Comparison of ENCODE assay signal across 9 mouse cellular contexts in the genomic region with DNA sequence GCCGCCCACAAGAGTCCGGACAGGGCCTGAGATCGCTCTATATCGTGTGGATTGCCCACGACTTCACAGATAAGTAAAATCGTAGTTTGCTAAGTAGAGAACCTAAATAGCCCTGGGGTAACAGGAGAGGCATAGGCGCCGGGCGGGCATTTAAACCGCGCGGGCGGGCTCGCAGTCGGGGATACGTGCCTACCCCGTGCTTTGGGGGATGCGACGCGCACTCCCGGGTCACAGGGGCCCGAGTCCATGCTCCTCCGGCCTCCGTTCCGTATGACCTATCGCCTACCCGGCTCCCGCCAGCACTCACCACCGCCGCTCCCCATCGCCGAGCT. TPM values are rescaled to one million over a fixed set of nuclear protein-coding genes. Genes with fewer than 3 reads are reported as not detected.
DNase-seq lines count a peak whose midpoint lies in the region; ATAC-seq and TF ChIP-seq lines count a peak whose summit lies in the region.
"Had no signal": no experiment of that assay in that cellular context is flagged by ENCODE, and none has a peak within 500 bp of the region (broad histone marks: within the 10 kb centered on the region; RNA-seq: fewer than 3 reads in every experiment).

No protein-coding gene starts in this region.

- WGBS in heart, postnatal 0 days = under 1% methylated on average over 32 of the region's 32 CpGs
- under 1% methylated on average over 29 of the region's 32 CpGs for WGBS in hindbrain, embryonic 11.5 days
- under 1% methylated on average over 32 of the region's 32 CpGs for WGBS in midbrain, embryonic 10.5 days

- H3K27me3 ChIP-seq in heart, postnatal 0 days (ENCODE audit: control insufficient read depth, insufficient read depth, low read length) = no peaks in the 10 kb centered on the region
- no peaks in the 10 kb centered on the region for H3K27me3 ChIP-seq in hindbrain, embryonic 11.5 days (ENCODE audit: control insufficient read depth, insufficient read depth, low read length)
- H3K27me3 ChIP-seq in midbrain, embryonic 10.5 days (ENCODE audit: low read depth, poor library complexity, severe bottlenecking) = no peaks in the 10 kb centered on the region

- no peak for DNase-seq in heart, postnatal 0 days (ENCODE audit: low spot score)
- DNase-seq in heart, postnatal 4 days = no peak
- no peak for DNase-seq in hindbrain, embryonic 11.5 days (ENCODE audit: low spot score)
- DNase-seq in midbrain, embryonic 10.5 days (ENCODE audit: low spot score) = no peak
- DNase-seq in urinary bladder, postnatal 4 days (ENCODE audit: low spot score in 2 of 2) = no peak
- DNase-seq in MN1 (ENCODE audit: low spot score) = no peak
- no peak for DNase-seq in cerebellum, adult 11-12 months

- peak overlapping the region; percentile 88 for H3K4me3 ChIP-seq in heart, postnatal 0 days (ENCODE audit: low read depth, low read length)
- peak overlapping the region; percentile 64 for H3K4me3 ChIP-seq in hindbrain, embryonic 11.5 days (ENCODE audit: low read depth, low read length)
- H3K4me3 ChIP-seq in midbrain, embryonic 10.5 days = peak overlapping the region; percentile 86

- peaks cover 20% of the 10 kb centered on the region for H3K36me3 ChIP-seq in heart, postnatal 0 days (replicated peaks; ENCODE audit: control insufficient read depth, insufficient read depth, low read length)
- peaks cover 6% of the 10 kb centered on the region; the same call in 1 of the 2 replicates for H3K36me3 ChIP-seq in hindbrain, embryonic 11.5 days (ENCODE audit: control insufficient read depth, insufficient read depth, low read length)
- peaks cover 38% of the 10 kb centered on the region for H3K36me3 ChIP-seq in midbrain, embryonic 10.5 days

- TF ChIP-seq CTCF in heart, postnatal 0 days (IDR thresholded peaks at IDR 0.05; ENCODE audit: low read depth) = no peak

- H3K9me3 ChIP-seq in heart, postnatal 0 days (replicated peaks; ENCODE audit: control insufficient read depth, low read length) = no peaks in the 10 kb centered on the region
- no peaks in the 10 kb centered on the region for H3K9me3 ChIP-seq in hindbrain, embryonic 11.5 days (ENCODE audit: control insufficient read depth, low read length)
- H3K9me3 ChIP-seq in midbrain, embryonic 10.5 days (replicated peaks) = peaks cover 7% of the 10 kb centered on the region; the same call in 1 of the 2 replicates

- no peak for TF ChIP-seq EP300 in heart, postnatal 0 days (IDR thresholded peaks at IDR 0.05; ENCODE audit: low read depth)

- H3K9ac ChIP-seq in heart, postnatal 0 days (replicated peaks; ENCODE audit: low read depth, low read length) = peak overlapping the region; percentile 76
- peak overlapping the region; percentile 78 for H3K9ac ChIP-seq in hindbrain, embryonic 11.5 days (ENCODE audit: low read depth, low read length)

- peaks cover 11% of the 10 kb centered on the region for H3K4me1 ChIP-seq in heart, postnatal 0 days (ENCODE audit: control insufficient read depth, insufficient read depth)
- 0 out of 2 replicates have a peak, but pooled peaks cover 4% of the 10 kb centered on the region for H3K4me1 ChIP-seq in hindbrain, embryonic 11.5 days (replicated peaks; ENCODE audit: control insufficient read depth, insufficient read depth, low read length)
- H3K4me1 ChIP-seq in midbrain, embryonic 10.5 days = peaks cover 20% of the 10 kb centered on the region

- H3K4me2 ChIP-seq in heart, postnatal 0 days (ENCODE audit: low read depth, low read length) = peak overlapping the region; percentile 96
- H3K4me2 ChIP-seq in hindbrain, embryonic 11.5 days (replicated peaks; ENCODE audit: low read depth, low read length) = peak overlapping the region; percentile 51

- no peak for ATAC-seq in heart, postnatal 0 days (ENCODE audit: insufficient read depth, low read depth)
- ATAC-seq in activated CD4-positive, CD25-positive, alpha-beta regulatory T cell, adult 4 months = peak; percentile 8
- ATAC-seq in hindbrain, embryonic 11.5 days (ENCODE audit: low FRiP score) = no peak

- peak overlapping the region; percentile 50; the same call in 1 of the 2 replicates for H3K27ac ChIP-seq in heart, postnatal 0 days (ENCODE audit: low read depth)
- H3K27ac ChIP-seq in hindbrain, embryonic 11.5 days (ENCODE audit: low read depth, low read length) = no peak overlapping the region; the same call in 1 of the 2 replicates
- H3K27ac ChIP-seq in midbrain, embryonic 10.5 days (replicated peaks) = peak overlapping the region; percentile 96

RNA-seq across cellular contexts. Expression of gene Ccnf, which starts 0.3 kb away (rescaled TPM):
- total RNA-seq in heart, postnatal 0 days (2014; rRNA removed; ENCODE audit: low replicate concordance) = 12.4 and 13.8 TPM in 2 replicates
- 7.2 and 7.5 TPM in 2 replicates for polyA plus RNA-seq in heart, postnatal 0 days (2015; fragmentation: Nextera tagmentation; extraction: Ambion mirVana)
- total RNA-seq in heart, postnatal 4 days (2021) = 10 to 100 TPM; 18.1 to 20.1 TPM
- polyA plus RNA-seq in activated CD4-positive, CD25-positive, alpha-beta regulatory T cell, adult 4 months (2017; shearing (Covaris generic)) = 10 to 100 TPM in 1 of 2 experiments, 1 to 10 TPM in 1; 9.2 to 12.3 TPM
- polyA plus RNA-seq in hindbrain, embryonic 11.5 days (2014; fragmentation: Nextera tagmentation; extraction: Ambion mirVana) = 63.6 and 71.7 TPM in 2 replicates
- polyA plus RNA-seq in midbrain, embryonic 10.5 days (2016; fragmentation: Nextera tagmentation; extraction: Ambion mirVana) = 116 and 131 TPM in 2 replicates

RNA-seq across cellular contexts. Expression of gene Tedc2, which starts 30.3 kb away (rescaled TPM):
- 12.7 and 13.6 TPM in 2 replicates for total RNA-seq in heart, postnatal 0 days (2014; rRNA removed; ENCODE audit: low replicate concordance)
- 3.1 and 4.2 TPM in 2 replicates for polyA plus RNA-seq in heart, postnatal 0 days (2015; fragmentation: Nextera tagmentation; extraction: Ambion mirVana)
- total RNA-seq in heart, postnatal 4 days (2021) = 1 to 10 TPM; 4.2 to 5.1 TPM
- 1 to 10 TPM; 6.6 to 8.8 TPM for polyA plus RNA-seq in activated CD4-positive, CD25-positive, alpha-beta regulatory T cell, adult 4 months (2017; shearing (Covaris generic))
- 16.2 and 17.8 TPM in 2 replicates for polyA plus RNA-seq in hindbrain, embryonic 11.5 days (2014; fragmentation: Nextera tagmentation; extraction: Ambion mirVana)
- 22.4 and 22.9 TPM in 2 replicates for polyA plus RNA-seq in midbrain, embryonic 10.5 days (2016; fragmentation: Nextera tagmentation; extraction: Ambion mirVana)

RNA-seq across cellular contexts. Expression of gene Ntn3, which starts 41.6 kb away (rescaled TPM):
- total RNA-seq in heart, postnatal 0 days (2014; rRNA removed; ENCODE audit: low replicate concordance) = 5.1 and 7.3 TPM in 2 replicates
- 0.59 and 0.74 TPM in 2 replicates for polyA plus RNA-seq in heart, postnatal 0 days (2015; fragmentation: Nextera tagmentation; extraction: Ambion mirVana)
- 1 to 10 TPM; 2.3 to 2.4 TPM for total RNA-seq in heart, postnatal 4 days (2021)
- polyA plus RNA-seq in activated CD4-positive, CD25-positive, alpha-beta regulatory T cell, adult 4 months (2017; shearing (Covaris generic)) = not detected
- polyA plus RNA-seq in hindbrain, embryonic 11.5 days (2014; fragmentation: Nextera tagmentation; extraction: Ambion mirVana) = 4.4 and 5.0 TPM in 2 replicates
- 3.8 and 4.4 TPM in 2 replicates for polyA plus RNA-seq in midbrain, embryonic 10.5 days (2016; fragmentation: Nextera tagmentation; extraction: Ambion mirVana)
- total RNA-seq: granulocyte monocyte progenitor cell, adult 5-6 weeks had no signal

RNA-seq across cellular contexts. Expression of gene Tbc1d24, which starts 45.6 kb away (rescaled TPM):
- total RNA-seq in heart, postnatal 0 days (2014; rRNA removed; ENCODE audit: low replicate concordance) = 9.1 and 19.3 TPM in 2 replicates
- polyA plus RNA-seq in heart, postnatal 0 days (2015; fragmentation: Nextera tagmentation; extraction: Ambion mirVana) = 2.8 and 2.9 TPM in 2 replicates
- 10 to 100 TPM in 1 of 2 experiments, 1 to 10 TPM in 1; 9.6 to 10.9 TPM for total RNA-seq in heart, postnatal 4 days (2021)
- under 1 TPM; 0.45 to 0.60 TPM for polyA plus RNA-seq in activated CD4-positive, CD25-positive, alpha-beta regulatory T cell, adult 4 months (2017; shearing (Covaris generic))
- 6.2 and 6.3 TPM in 2 replicates for polyA plus RNA-seq in hindbrain, embryonic 11.5 days (2014; fragmentation: Nextera tagmentation; extraction: Ambion mirVana)
- 5.3 and 12.5 TPM in 2 replicates for polyA plus RNA-seq in midbrain, embryonic 10.5 days (2016; fragmentation: Nextera tagmentation; extraction: Ambion mirVana)
